Mouse (Mus musculus): Measurements from ENCODE around the gene Gzf1. TPM values are rescaled to one million over a fixed set of nuclear protein-coding genes. Genes with fewer than 3 reads are reported as not detected.

Gene Gzf1
- polyA plus RNA-seq, 1 experiment = 12.7 TPM

DNA sequence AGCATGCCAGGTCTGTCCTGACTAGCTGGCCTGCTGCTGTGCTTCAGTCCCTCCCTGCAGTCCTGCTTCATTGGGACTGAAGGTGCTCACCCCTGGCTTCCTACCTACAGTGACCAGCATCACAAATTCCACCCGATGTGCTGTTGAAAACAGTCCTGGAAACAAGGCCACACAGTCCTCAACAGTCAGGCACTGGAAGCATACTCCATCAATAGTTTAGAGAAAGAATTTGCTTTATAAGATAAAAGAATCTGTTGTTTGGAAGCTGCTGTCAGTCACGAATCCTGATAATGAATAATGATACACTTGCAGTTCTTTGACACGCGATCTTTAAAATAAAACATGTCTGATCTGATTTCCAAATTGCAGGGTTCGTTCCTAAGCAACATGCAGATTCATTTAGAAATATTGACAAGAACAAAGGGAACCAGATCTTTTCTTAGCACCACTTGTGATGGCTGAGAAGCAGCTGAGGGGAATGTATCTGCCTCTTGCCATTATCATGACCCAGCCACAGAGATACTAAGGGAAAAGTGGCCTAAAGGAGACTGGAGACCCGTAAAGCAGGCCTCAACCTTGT, 36.3 kb upstream of the Gzf1 start:
- H3K4me3 ChIP-seq = no peak overlapping the region
- H3K36me3 ChIP-seq (ENCODE audit: control insufficient read depth, insufficient read depth) = no peaks in the 10 kb centered on the region
- TF ChIP-seq POLR2AphosphoS2 (IDR thresholded peaks at IDR 0.05; ENCODE audit: insufficient read length, low read depth) = no peak
- no peak overlapping the region for H3K4me2 ChIP-seq (ENCODE audit: low read depth)
- H3ac ChIP-seq (ENCODE audit: control insufficient read depth, insufficient read length) = no peak overlapping the region
- no peaks in the 10 kb centered on the region for H3K27me3 ChIP-seq (ENCODE audit: control insufficient read depth, insufficient read depth, insufficient read length)
- H3K79me2 ChIP-seq (ENCODE audit: control insufficient read depth, insufficient read depth) = no peaks in the 10 kb centered on the region

DNA sequence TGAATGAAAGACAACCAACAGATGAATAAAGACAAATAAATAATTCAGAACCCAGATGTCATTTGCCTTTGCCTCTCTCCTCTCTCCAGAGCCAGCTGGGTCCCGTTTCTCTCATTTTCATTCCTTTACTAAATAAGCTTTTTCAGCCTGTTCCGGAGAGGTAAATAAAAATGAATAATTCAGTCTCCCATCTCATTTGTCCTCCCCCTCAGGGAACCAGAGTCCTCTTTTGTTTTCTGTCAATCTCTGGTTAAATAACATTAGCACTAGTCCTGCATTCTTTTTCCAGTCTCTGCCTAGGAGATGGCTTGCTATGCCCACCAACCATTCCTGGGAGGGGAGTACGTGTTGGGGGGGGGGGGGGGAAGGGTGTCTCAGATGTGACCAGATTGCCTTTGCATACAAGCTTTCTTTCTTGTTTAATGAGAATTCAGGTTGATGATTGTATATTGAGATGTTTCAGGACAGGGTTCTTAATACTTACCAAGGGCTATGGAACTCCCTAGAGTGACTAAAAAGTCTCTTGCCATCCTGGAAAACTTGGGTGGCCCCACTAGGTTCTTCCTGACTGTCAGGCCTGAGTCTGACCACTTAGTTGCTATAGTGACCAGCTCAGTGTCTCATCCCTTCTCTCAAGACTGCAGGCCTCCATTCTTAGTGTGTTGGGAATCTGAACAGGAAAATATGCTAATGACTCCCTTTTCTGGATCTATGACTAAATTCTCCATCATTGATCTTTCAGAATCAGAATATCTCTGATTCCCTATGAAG, 30.1 kb upstream of the Gzf1 start:
- TF ChIP-seq SRF (IDR thresholded peaks at IDR 0.05; ENCODE audit: control insufficient read depth, insufficient read length, low read depth) (no peak), USF1 (IDR thresholded peaks at IDR 0.05; ENCODE audit: low read depth) (no peak), POLR2A (IDR thresholded peaks at IDR 0.05; ENCODE audit: insufficient read length, low read depth) (no peak), TCF12 (IDR thresholded peaks at IDR 0.05; ENCODE audit: insufficient read depth, poor library complexity, severe bottlenecking) (no peak), MYOD1 (IDR thresholded peaks at IDR 0.05; ENCODE audit: control insufficient read depth in 1 of 3, insufficient read length in 2 of 3, low read depth in 2 of 3) (no peak), REST (IDR thresholded peaks at IDR 0.05; ENCODE audit: insufficient read depth, insufficient read length) (no peak), TCF3 (IDR thresholded peaks at IDR 0.05; ENCODE audit: insufficient read length, low read depth) (no peak), E2F4 (IDR thresholded peaks at IDR 0.05; ENCODE audit: insufficient read depth) (no peak), MAX (IDR thresholded peaks at IDR 0.05; ENCODE audit: low read depth) (no peak), MYOG (IDR thresholded peaks at IDR 0.05; ENCODE audit: control insufficient read depth in 1 of 3, insufficient read depth in 1 of 3, insufficient read length in 2 of 3, low read depth in 2 of 3) (no peak), CEBPB (IDR thresholded peaks at IDR 0.05; ENCODE audit: insufficient read depth, poor library complexity, severe bottlenecking) (no peak), POLR2AphosphoS2 (IDR thresholded peaks at IDR 0.05; ENCODE audit: insufficient read length, low read depth) (no peak)
- H3K4me2 ChIP-seq (ENCODE audit: low read depth) = no peak overlapping the region
- no peaks in the 10 kb centered on the region for H3K79me2 ChIP-seq (ENCODE audit: control insufficient read depth, insufficient read depth)
- H3ac ChIP-seq (ENCODE audit: control insufficient read depth, insufficient read length) = no peak overlapping the region
- no peaks in the 10 kb centered on the region for H3K27me3 ChIP-seq (ENCODE audit: control insufficient read depth, insufficient read depth, insufficient read length)
- no peaks in the 10 kb centered on the region for H3K36me3 ChIP-seq (ENCODE audit: control insufficient read depth, insufficient read depth)
- H3K4me3 ChIP-seq = no peak overlapping the region

- TF ChIP-seq MYOG (IDR thresholded peaks at IDR 0.05; ENCODE audit: control insufficient read depth in 1 of 3, insufficient read depth in 1 of 3, insufficient read length in 2 of 3, low read depth in 2 of 3) (no peak), MAX (IDR thresholded peaks at IDR 0.05; ENCODE audit: low read depth) (no peak), E2F4 (IDR thresholded peaks at IDR 0.05; ENCODE audit: insufficient read depth) (no peak), POLR2A (IDR thresholded peaks at IDR 0.05; ENCODE audit: insufficient read length, low read depth) (no peak), SRF (IDR thresholded peaks at IDR 0.05; ENCODE audit: control insufficient read depth, insufficient read length, low read depth) (no peak), REST (IDR thresholded peaks at IDR 0.05; ENCODE audit: insufficient read depth, insufficient read length) (no peak), MYOD1 (IDR thresholded peaks at IDR 0.05; ENCODE audit: control insufficient read depth in 1 of 3, insufficient read length in 2 of 3, low read depth in 2 of 3) (no peak), TCF3 (IDR thresholded peaks at IDR 0.05; ENCODE audit: insufficient read length, low read depth) (no peak), USF1 (IDR thresholded peaks at IDR 0.05; ENCODE audit: low read depth) (no peak), TCF12 (IDR thresholded peaks at IDR 0.05; ENCODE audit: insufficient read depth, poor library complexity, severe bottlenecking) (no peak), CEBPB (IDR thresholded peaks at IDR 0.05; ENCODE audit: insufficient read depth, poor library complexity, severe bottlenecking) (no peak), POLR2AphosphoS2 (IDR thresholded peaks at IDR 0.05; ENCODE audit: insufficient read length, low read depth) (no peak)
- no peaks in the 10 kb centered on the region for H3K36me3 ChIP-seq (ENCODE audit: control insufficient read depth, insufficient read depth)
- no peak overlapping the region for H3K4me3 ChIP-seq
- no peaks in the 10 kb centered on the region for H3K79me2 ChIP-seq (ENCODE audit: control insufficient read depth, insufficient read depth)
- H3ac ChIP-seq (ENCODE audit: control insufficient read depth, insufficient read length) = no peak overlapping the region
- H3K4me2 ChIP-seq (ENCODE audit: low read depth) = no peak overlapping the region
- peaks cover 4% of the 10 kb centered on the region for H3K27me3 ChIP-seq (ENCODE audit: control insufficient read depth, insufficient read depth, insufficient read length)
Observed at GRCm38 (mm10) chr2:148654961-148655360, 25.9 kb upstream of the Gzf1 start.

DNA sequence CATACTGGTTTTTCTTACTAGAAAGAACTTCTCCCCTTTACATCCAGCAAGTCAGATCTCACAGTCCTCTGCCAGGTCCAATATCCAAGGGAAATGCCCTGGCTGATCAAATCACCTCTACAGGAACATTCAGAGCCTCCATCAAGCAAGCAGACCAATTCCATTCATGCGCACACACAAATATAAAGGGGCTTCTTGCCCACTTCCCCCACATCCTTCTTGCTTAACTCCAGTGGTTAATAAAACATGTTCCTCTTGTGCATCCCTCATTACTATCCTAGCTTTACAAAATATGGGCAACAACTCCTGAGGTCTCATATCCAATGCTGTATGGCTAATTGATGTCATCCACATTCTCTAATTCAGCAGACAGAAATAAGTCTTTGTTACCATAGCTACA, 17.4 kb upstream of the Gzf1 start:
- TF ChIP-seq USF1 (IDR thresholded peaks at IDR 0.05; ENCODE audit: low read depth) = no peak
- TF ChIP-seq CEBPB (IDR thresholded peaks at IDR 0.05; ENCODE audit: insufficient read depth, poor library complexity, severe bottlenecking) = no peak
- TF ChIP-seq TCF12 (IDR thresholded peaks at IDR 0.05; ENCODE audit: insufficient read depth, poor library complexity, severe bottlenecking) = no peak
- TF ChIP-seq E2F4 (IDR thresholded peaks at IDR 0.05; ENCODE audit: insufficient read depth) = no peak
- no peak for TF ChIP-seq POLR2AphosphoS2 (IDR thresholded peaks at IDR 0.05; ENCODE audit: insufficient read length, low read depth)
- no peak for TF ChIP-seq MYOD1 (IDR thresholded peaks at IDR 0.05; ENCODE audit: control insufficient read depth in 1 of 3, insufficient read length in 2 of 3, low read depth in 2 of 3)
- no peak for TF ChIP-seq REST (IDR thresholded peaks at IDR 0.05; ENCODE audit: insufficient read depth, insufficient read length)
- TF ChIP-seq MAX (IDR thresholded peaks at IDR 0.05; ENCODE audit: low read depth) = no peak
- TF ChIP-seq SRF (IDR thresholded peaks at IDR 0.05; ENCODE audit: control insufficient read depth, insufficient read length, low read depth) = no peak
- no peak for TF ChIP-seq TCF3 (IDR thresholded peaks at IDR 0.05; ENCODE audit: insufficient read length, low read depth)
- TF ChIP-seq POLR2A (IDR thresholded peaks at IDR 0.05; ENCODE audit: insufficient read length, low read depth) = no peak
- no peak for TF ChIP-seq MYOG (IDR thresholded peaks at IDR 0.05; ENCODE audit: control insufficient read depth in 1 of 3, insufficient read depth in 1 of 3, insufficient read length in 2 of 3, low read depth in 2 of 3)
- H3K4me3 ChIP-seq = no peak overlapping the region
- H3K79me2 ChIP-seq (ENCODE audit: control insufficient read depth, insufficient read depth) = no peaks in the 10 kb centered on the region
- peaks cover 19% of the 10 kb centered on the region for H3K27me3 ChIP-seq (ENCODE audit: control insufficient read depth, insufficient read depth, insufficient read length)
- no peaks in the 10 kb centered on the region for H3K36me3 ChIP-seq (ENCODE audit: control insufficient read depth, insufficient read depth)
- no peak overlapping the region for H3ac ChIP-seq (ENCODE audit: control insufficient read depth, insufficient read length)
- H3K4me2 ChIP-seq (ENCODE audit: low read depth) = no peak overlapping the region
